Mouse (Mus musculus) neural tube, embryonic 10.5 days (tissue): Measurements from ENCODE around the gene Gm21981.

ENCODE experiments used
- DNase-seq: peaks from one replicate; pipeline ENCODE4 v3.0.0-alpha.2; 2017; ENCODE audit warnings: low spot score; ENCODE audit errors: extremely low spot score

The Gm21981 gene

DNA sequence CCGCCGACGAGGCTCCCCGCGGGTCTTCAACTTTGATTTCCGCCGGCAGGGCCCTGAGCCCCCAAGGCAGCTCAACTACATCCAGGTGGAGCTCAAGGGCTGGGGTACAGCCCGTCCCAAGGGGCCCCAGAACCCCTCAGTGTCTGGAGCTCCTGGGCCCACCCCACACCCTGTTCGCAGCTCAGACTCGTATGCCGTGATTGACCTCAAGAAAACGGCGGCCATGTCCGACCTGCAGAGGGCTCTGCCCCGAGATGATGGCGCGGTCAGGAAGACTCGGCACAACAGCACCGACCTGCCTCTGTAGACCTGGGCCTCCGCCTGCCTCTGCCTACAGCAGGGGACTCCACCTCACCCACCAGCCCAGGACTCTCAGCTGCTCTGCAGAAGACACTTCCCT, 9.3 kb upstream of the Gm21981 start:
- peak; percentile 40 for DNase-seq

- no peak for DNase-seq
Measured at GRCm38 (mm10) chr17:47702548-47703345, 8.5 kb upstream of the Gm21981 start.

- no peak for DNase-seq
Measured at GRCm38 (mm10) chr17:47701793-47702192, 7.5 kb upstream of the Gm21981 start.

- DNase-seq: no peak
Measured at GRCm38 (mm10) chr17:47699055-47699454, 4.8 kb upstream of the Gm21981 start.

DNA sequence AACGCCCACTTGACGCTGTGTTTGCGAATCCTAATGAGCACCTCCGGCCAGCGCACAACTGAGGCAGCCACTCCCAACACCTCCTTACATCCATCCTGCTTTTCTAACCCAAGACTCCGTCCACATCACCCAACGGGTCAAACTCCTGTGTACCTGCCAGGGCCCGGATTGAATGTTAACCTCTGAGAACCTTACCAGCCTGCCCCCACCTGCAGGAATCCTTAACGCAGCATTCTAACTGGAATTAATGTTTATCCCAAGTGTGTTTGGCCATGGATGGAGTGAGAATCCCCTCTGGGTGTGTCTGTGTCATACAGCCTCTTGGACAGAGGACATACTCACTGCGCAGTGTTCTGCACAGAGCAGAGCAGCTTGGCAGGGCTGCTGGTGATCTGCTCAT, 3.9 kb upstream of the Gm21981 start:
- no peak for DNase-seq

DNA sequence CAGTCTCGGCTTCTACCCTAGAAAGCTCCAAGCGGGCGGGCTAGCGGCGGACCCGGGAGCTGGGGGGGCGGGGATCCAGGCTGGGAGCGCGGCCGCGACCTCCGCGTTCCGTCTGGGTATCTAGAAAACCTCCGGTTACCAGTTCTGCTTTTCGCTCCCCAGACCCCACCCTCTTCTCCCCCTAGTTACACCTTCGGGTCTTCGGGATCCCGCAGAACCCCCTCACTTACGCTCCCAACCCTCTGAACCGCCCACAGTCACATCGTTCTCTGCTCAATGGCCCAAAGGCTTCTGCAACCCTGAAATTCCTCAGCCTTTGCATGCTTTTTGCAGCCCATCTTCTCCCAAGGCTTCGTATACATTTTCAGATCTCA, 1.1 kb upstream of the Gm21981 start:
- no peak for DNase-seq

DNA sequence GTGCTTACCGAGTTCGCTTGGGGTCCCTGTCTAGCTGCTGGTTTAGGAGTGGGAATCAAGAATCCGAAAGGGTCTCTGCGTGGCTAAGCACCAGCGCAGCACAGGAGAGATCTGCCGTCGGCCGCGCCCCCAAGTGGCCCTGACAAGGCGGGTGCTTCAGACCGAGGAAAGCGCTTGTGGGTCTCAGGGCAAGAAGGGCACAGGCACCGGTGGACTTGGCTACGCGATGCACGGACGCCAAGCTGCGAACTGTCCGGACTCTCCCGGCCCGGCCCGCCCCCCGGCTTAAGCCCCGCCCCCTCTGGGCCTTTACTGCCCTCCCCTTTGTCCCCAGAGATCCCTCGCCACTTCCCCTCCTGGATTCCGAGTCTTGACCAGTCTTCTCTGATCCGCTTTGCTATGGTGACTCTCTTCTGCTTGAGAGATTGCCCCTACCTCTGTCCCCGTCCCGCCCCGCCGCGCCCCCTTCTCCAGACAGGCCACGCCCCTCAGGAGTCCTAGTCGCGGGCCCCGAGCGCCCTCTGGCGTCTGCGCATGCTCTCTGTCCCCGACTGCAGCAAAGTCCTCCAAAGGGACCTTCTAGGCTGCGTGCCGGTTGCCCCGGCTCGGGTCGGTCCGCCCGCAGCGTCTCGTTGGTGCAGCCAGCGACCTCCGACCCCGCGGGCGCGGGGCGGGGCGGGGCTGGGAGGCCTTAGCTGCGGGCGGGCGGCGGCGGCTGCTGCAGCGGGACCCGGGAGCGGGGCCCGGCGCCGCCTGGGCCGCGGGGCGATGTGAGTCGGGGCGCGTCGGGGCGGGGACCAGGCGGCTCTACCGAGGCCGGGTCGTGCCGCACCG, 465 bp upstream of the Gm21981 start, which contains the start of gene Prickle4:
TSS of gene Prickle4 (minus strand) at position 234 of the 834 bp plus-strand sequence.
- DNase-seq: peak; percentile 99

DNA sequence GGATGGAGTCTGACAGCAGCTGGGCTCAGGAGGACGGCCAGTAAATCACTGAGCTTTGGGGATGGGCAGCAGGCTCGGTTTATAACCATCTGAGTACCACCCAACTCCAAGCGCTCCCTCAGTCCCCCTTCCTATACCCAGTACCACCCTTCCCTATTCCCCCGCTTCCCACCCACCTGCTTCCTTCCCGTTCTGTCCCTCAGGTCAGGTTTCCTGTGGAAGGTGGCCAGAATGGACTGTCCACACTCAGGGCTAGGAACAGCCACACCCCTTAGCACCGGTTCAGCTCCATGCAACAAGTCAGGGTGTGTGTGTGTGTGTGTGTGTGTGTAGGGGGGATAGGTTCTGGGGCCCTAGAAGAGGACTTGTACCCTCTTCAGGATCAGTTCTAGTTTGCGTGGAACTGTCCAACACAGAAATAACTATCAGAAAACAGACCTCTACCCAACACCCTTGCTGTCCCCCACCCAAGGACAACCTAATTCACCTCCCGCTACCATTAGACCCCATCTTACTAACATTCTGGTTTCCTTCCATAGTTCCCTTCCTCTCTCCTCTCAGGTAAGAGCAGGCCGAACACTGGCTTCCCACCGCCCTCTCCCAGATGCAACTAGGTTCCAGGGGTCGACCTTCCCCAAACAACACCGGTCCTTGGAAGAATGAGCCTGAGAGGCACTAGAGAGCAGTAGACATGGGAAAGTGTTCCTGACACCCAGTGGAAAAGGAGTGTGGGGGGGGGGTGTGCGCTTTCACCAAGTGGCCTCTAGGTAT, 399 bp downstream of the Gm21981 start:
- DNase-seq: no peak

- no peak for DNase-seq
Measured at GRCm38 (mm10) chr17:47691650-47692049, 2.6 kb downstream of the Gm21981 start.

DNA sequence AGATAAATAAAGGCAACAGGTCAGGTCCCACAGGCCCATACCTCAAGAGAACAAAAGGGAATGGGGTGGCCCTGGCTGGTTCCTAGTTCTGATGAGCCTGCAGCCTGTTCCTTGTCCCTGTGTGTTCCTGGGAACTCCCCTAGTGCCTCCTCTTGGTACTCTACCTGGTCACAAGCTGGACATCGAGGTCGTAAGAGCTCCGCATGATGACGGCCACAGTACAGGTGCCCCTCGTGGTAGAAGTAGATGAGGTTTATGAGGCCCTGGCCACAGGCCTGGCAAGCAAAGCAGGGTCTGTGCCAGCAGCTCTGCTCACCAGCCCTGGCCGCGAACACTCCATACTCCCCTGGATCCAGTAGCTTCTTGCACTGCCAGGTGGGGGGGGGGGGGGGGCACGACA, 4.4 kb downstream of the Gm21981 start:
- DNase-seq: no peak

GRCm38 (mm10) chr17:47688608-47689575, 5.4 kb downstream of the Gm21981 start, which contains the start of gene Frs3:
Gene Frs3 (plus strand): TSS chr17:47689030.
- DNase-seq: peak; percentile 77

DNA sequence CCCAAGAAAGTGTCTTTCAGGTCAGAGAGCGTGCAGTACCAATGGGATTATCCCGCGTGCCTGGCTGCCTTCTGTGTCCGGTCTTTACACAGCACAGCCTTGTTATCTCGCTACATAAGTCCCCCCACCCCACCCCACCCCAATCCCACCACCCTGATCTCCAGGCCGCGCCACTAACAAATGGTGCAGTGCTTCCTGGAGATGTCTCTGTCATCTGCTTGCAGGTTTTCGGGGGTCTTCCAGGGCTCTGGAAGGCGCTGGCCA, 6.0 kb downstream of the Gm21981 start, which contains the start of gene Tomm6:
TSS of gene Tomm6 (minus strand) at position 43 of the 264 bp plus-strand sequence.
- no peak for DNase-seq

DNA sequence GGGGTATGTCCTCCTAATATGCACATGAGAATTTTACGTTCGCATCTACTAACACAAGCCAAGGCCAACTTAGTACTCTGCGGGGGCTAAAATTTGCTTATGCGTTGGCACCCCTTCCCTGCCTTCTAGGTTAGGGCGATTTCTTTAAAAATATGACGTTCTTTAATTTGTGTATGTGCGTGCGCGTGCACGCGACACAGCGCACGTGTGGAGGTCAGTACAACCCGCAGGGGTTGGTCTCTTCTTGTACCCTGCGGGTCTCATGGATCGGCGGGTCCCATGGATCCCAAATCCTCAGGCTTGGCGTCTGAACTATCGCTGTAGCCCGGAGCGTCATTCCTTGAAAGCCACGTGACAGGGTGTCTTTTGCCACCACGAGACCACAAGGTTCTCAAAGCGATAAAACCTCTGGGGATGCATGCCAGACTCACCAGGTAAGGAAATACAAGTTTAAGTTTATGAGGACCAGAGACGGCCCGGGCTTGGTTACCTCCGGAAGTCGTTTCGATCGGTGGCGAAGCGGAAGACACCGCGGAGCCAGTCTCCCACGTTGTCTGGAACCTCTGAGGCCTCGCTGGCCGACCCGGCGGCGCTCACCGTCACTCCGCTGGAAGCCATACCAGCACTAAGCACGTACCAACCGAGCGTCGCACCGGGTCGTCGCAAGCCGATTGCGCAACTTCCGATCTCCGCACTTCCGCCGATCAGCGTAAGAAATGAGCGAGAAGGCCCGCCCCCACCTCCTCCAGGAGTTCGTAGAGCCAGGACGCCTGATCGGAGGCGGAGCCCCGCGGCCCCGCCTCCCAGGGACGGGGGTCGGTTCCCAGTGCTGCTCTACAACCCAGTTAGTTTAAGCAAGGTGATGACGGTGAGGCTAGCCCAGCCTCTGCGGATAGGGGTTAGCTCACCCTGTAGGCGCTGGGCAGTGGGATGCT, 6.6 kb downstream of the Gm21981 start:
- peak; percentile 93 for DNase-seq

GRCm38 (mm10) chr17:47682836-47683235, 11.4 kb downstream of the Gm21981 start:
- DNase-seq: no peak

GRCm38 (mm10) chr17:47678702-47679101, 15.6 kb downstream of the Gm21981 start:
- DNase-seq: no peak

GRCm38 (mm10) chr17:47678238-47678637, 16.0 kb downstream of the Gm21981 start:
- no peak for DNase-seq

DNA sequence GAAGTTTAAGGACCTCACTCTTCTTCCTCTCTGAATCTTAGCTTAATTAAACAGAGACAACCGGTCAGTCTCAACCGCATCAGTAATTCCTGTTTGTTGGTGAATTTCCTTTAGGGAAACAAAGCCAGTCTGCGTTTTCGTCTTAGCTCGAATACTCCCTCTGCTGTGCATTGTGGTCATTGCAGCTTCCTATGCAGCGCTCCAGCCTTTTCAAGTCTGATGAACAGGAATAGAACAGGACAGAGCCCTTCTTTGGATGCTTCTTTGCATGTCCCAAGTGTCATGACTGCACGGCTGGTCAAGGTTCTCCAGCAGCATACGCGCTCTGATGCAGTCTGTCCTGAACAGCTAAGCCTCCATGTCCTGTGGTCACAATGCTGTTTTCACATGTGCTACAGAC, 17.7 kb downstream of the Gm21981 start:
- peak; percentile 76 for DNase-seq

DNA sequence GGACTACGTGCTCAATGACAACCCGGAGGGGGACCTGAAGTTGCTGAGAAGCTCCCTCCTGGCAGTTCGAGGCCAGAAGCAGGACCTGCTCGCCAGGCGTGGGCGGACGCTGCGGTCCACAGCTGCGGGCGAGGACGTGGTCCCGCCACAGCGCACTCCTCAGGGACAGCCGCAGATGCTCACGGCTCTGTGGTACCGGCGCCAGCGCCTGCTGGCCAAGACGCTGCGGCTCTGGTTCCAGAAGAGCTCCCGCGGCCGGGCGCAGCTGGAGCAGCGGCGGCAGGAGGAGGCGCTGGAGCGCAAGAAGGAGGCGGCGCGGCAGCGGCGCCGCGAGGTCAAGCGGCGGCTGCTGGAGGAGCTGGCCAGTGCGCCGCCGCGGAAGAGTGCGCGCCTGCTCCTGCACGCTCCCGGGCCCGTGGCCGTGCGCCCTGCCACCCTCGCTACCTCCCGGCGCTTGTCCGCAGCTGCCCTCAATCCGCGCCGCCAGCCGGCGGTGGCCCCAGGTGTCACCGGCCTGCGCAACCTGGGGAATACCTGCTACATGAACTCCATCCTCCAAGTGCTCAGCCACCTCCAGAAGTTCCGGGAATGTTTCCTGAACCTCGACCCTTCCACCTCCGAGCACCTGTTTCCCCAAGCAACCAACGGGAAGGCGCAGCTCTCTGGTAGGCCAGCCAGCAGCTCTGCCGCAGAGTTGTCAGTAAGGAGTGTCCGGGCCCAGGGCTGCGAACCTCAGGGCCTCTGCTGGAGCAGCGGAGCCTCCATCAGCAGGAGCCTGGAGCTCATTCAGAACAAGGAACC, 21.7 kb downstream of the Gm21981 start:
- peak; percentile 68 for DNase-seq

- DNase-seq: no peak
Measured at GRCm38 (mm10) chr17:47671988-47672310, 22.3 kb downstream of the Gm21981 start.
